Comparison of ENCODE assay signal across 9 mouse cellular contexts in the genomic region with DNA sequence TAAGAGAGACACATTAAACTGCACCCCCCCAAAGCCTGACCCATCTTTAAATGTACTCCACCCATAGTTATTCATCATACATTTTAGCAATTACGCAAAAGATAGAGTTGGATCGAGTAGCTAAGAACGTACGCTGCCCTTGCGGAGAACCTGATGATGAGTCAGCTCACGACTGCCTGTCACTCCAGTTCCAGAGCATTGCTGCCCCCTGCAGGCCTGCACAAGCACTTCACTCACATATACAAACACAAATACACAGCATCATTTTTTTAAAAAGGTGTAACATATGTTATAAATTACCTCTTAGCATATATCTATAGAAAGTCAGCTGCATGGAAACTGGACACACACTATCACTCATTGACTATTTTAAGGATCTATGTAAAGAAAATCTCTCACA. TPM values are rescaled to one million over a fixed set of nuclear protein-coding genes. Genes with fewer than 3 reads are reported as not detected.
DNase-seq lines count a peak whose midpoint lies in the region; ATAC-seq and TF ChIP-seq lines count a peak whose summit lies in the region.
"Had no signal": no experiment of that assay in that cellular context is flagged by ENCODE, and none has a peak within 500 bp of the region (broad histone marks: within the 10 kb centered on the region; RNA-seq: fewer than 3 reads in every experiment).

No protein-coding gene starts in this region.

- no peaks in the 10 kb centered on the region for H3K27me3 ChIP-seq in forebrain, embryonic 11.5 days (ENCODE audit: control insufficient read depth, insufficient read depth, low read length)
- H3K27me3 ChIP-seq in forebrain, embryonic 12.5 days: no peaks in the 10 kb centered on the region
- H3K27me3 ChIP-seq in midbrain, embryonic 14.5 days (ENCODE audit: control insufficient read depth, insufficient read depth, low read length): no peaks in the 10 kb centered on the region
- H3K27me3 ChIP-seq in midbrain, embryonic 16.5 days (ENCODE audit: control insufficient read depth, insufficient read depth, low read depth, low read length): no peaks in the 10 kb centered on the region
- H3K27me3 ChIP-seq in lung, postnatal 0 days (replicated peaks; ENCODE audit: insufficient read depth, low read length): no peaks in the 10 kb centered on the region
- H3K27me3 ChIP-seq in heart, embryonic 10.5 days (ENCODE audit: insufficient read depth, poor library complexity, severe bottlenecking): no peaks in the 10 kb centered on the region

- no peaks in the 10 kb centered on the region for H3K9me3 ChIP-seq in forebrain, embryonic 11.5 days (ENCODE audit: control insufficient read depth, low read length)
- no peaks in the 10 kb centered on the region for H3K9me3 ChIP-seq in forebrain, embryonic 12.5 days
- no peaks in the 10 kb centered on the region for H3K9me3 ChIP-seq in midbrain, embryonic 14.5 days (ENCODE audit: control insufficient read depth, low read length)
- H3K9me3 ChIP-seq in midbrain, embryonic 16.5 days (replicated peaks; ENCODE audit: control insufficient read depth, low read length, poor library complexity, severe bottlenecking): no peaks in the 10 kb centered on the region
- no peaks in the 10 kb centered on the region; the same call in 1 of the 2 replicates for H3K9me3 ChIP-seq in lung, postnatal 0 days (ENCODE audit: low read length)
- H3K9me3 ChIP-seq in heart, embryonic 10.5 days: no peaks in the 10 kb centered on the region

- H3K9ac ChIP-seq in forebrain, embryonic 11.5 days (ENCODE audit: low read length): no peak overlapping the region
- no peak overlapping the region for H3K9ac ChIP-seq in forebrain, embryonic 12.5 days
- H3K9ac ChIP-seq in midbrain, embryonic 14.5 days (replicated peaks; ENCODE audit: low read length): no peak overlapping the region
- no peak overlapping the region for H3K9ac ChIP-seq in midbrain, embryonic 16.5 days (ENCODE audit: low read depth, low read length)
- no peak overlapping the region for H3K9ac ChIP-seq in lung, postnatal 0 days (replicated peaks; ENCODE audit: low read depth)

- WGBS in forebrain, embryonic 11.5 days: 70% methylated on average over 6 of the region's 6 CpGs
- WGBS in forebrain, embryonic 12.5 days: 68% methylated on average over 6 of the region's 6 CpGs
- WGBS in midbrain, embryonic 14.5 days: 69% methylated on average over 6 of the region's 6 CpGs
- WGBS in midbrain, embryonic 16.5 days: 61% methylated on average over 6 of the region's 6 CpGs
- WGBS in lung, postnatal 0 days: 54% methylated on average over 6 of the region's 6 CpGs
- 59% methylated on average over 6 of the region's 6 CpGs for WGBS in heart, embryonic 10.5 days

- H3K36me3 ChIP-seq in forebrain, embryonic 11.5 days (ENCODE audit: control insufficient read depth, insufficient read depth, low read length): no peaks in the 10 kb centered on the region
- H3K36me3 ChIP-seq in forebrain, embryonic 12.5 days (replicated peaks): no peaks in the 10 kb centered on the region
- no peaks in the 10 kb centered on the region for H3K36me3 ChIP-seq in midbrain, embryonic 14.5 days (ENCODE audit: control insufficient read depth, insufficient read depth, low read length)
- no peaks in the 10 kb centered on the region for H3K36me3 ChIP-seq in midbrain, embryonic 16.5 days (ENCODE audit: control insufficient read depth, insufficient read depth, low read length)
- no peaks in the 10 kb centered on the region for H3K36me3 ChIP-seq in lung, postnatal 0 days (ENCODE audit: insufficient read depth, low read length)
- no peaks in the 10 kb centered on the region for H3K36me3 ChIP-seq in heart, embryonic 10.5 days

- no peaks in the 10 kb centered on the region for H3K4me1 ChIP-seq in forebrain, embryonic 11.5 days (replicated peaks; ENCODE audit: control insufficient read depth, insufficient read depth, low read length)
- H3K4me1 ChIP-seq in forebrain, embryonic 12.5 days: no peaks in the 10 kb centered on the region
- no peaks in the 10 kb centered on the region for H3K4me1 ChIP-seq in midbrain, embryonic 14.5 days (ENCODE audit: control insufficient read depth, insufficient read depth, low read length)
- no peaks in the 10 kb centered on the region for H3K4me1 ChIP-seq in midbrain, embryonic 16.5 days (ENCODE audit: control insufficient read depth, insufficient read depth, low read length)
- no peaks in the 10 kb centered on the region for H3K4me1 ChIP-seq in lung, postnatal 0 days (ENCODE audit: insufficient read depth, low read depth, low read length)
- no peaks in the 10 kb centered on the region for H3K4me1 ChIP-seq in heart, embryonic 10.5 days

- no peak overlapping the region for H3K27ac ChIP-seq in forebrain, embryonic 11.5 days (ENCODE audit: low read depth, low read length)
- H3K27ac ChIP-seq in forebrain, embryonic 12.5 days: no peak overlapping the region
- no peak overlapping the region for H3K27ac ChIP-seq in midbrain, embryonic 14.5 days (replicated peaks; ENCODE audit: low read depth, low read length)
- no peak overlapping the region for H3K27ac ChIP-seq in midbrain, embryonic 16.5 days (ENCODE audit: low read length)
- no peak overlapping the region for H3K27ac ChIP-seq in lung, postnatal 0 days (ENCODE audit: low read length)
- H3K27ac ChIP-seq in heart, embryonic 10.5 days: no peak overlapping the region

- ATAC-seq in forebrain, embryonic 11.5 days (replicated peaks; ENCODE audit: low FRiP score): 0 out of 2 replicates have a peak, but pooled peaks have one; percentile 24
- no peak for ATAC-seq in forebrain, embryonic 12.5 days (ENCODE audit: low FRiP score)
- ATAC-seq in midbrain, embryonic 14.5 days (ENCODE audit: low FRiP score, low TSS enrichment): no peak
- ATAC-seq in midbrain, embryonic 16.5 days: no peak
- no peak for ATAC-seq in lung, postnatal 0 days

- H3K4me3 ChIP-seq in forebrain, embryonic 11.5 days (ENCODE audit: low read depth, low read length): no peak overlapping the region
- no peak overlapping the region for H3K4me3 ChIP-seq in forebrain, embryonic 12.5 days (replicated peaks)
- no peak overlapping the region for H3K4me3 ChIP-seq in midbrain, embryonic 14.5 days (replicated peaks; ENCODE audit: low read depth, low read length)
- no peak overlapping the region for H3K4me3 ChIP-seq in midbrain, embryonic 16.5 days (ENCODE audit: low read depth, low read length)
- H3K4me3 ChIP-seq in lung, postnatal 0 days (ENCODE audit: low read depth, low read length): no peak overlapping the region
- H3K4me3 ChIP-seq in heart, embryonic 10.5 days: no peak overlapping the region

- no peak overlapping the region for H3K4me2 ChIP-seq in forebrain, embryonic 11.5 days (ENCODE audit: low read depth, low read length, severe bottlenecking)
- no peak overlapping the region for H3K4me2 ChIP-seq in forebrain, embryonic 12.5 days
- H3K4me2 ChIP-seq in midbrain, embryonic 14.5 days (ENCODE audit: low read length): no peak overlapping the region
- no peak overlapping the region for H3K4me2 ChIP-seq in midbrain, embryonic 16.5 days (ENCODE audit: low read length)
- no peak overlapping the region for H3K4me2 ChIP-seq in lung, postnatal 0 days (replicated peaks; ENCODE audit: low read depth, low read length)

- DNase-seq in forebrain, embryonic 11.5 days (ENCODE audit: low spot score): peak; percentile 61
- DNase-seq in midbrain, embryonic 14.5 days: peak; percentile 8
- peak; percentile 34 for DNase-seq in embryo, embryonic 10.5 days (ENCODE audit: low spot score)
- peak; percentile 11 for DNase-seq in lung, postnatal 0 days (ENCODE audit: low spot score)
- no peak for DNase-seq in spleen, postnatal 4 days (ENCODE audit: low spot score in 2 of 2)
- DNase-seq in heart, embryonic 10.5 days (ENCODE audit: low spot score): no peak

- peak; percentile 42 for TF ChIP-seq CTCF in lung, postnatal 0 days (IDR thresholded peaks at IDR 0.05)

- TF ChIP-seq EP300 in lung, postnatal 0 days (IDR thresholded peaks at IDR 0.05): no peak

RNA-seq across cellular contexts. Expression of a gene that starts 29.9 kb away (rescaled TPM):
- 0.13 and 0.16 TPM in 2 replicates for polyA plus RNA-seq in forebrain, embryonic 11.5 days (2014; fragmentation: Nextera tagmentation; extraction: Ambion mirVana)
- 0.17 and 0.26 TPM in 2 replicates for polyA plus RNA-seq in forebrain, embryonic 12.5 days (2016; fragmentation: Nextera tagmentation; extraction: Ambion mirVana)
- 1.3 TPM in 2 replicates for polyA plus RNA-seq in midbrain, embryonic 14.5 days (2014; fragmentation: Nextera tagmentation; extraction: Ambion mirVana)
- 1.7 TPM in 2 replicates for polyA plus RNA-seq in midbrain, embryonic 16.5 days (2015; fragmentation: Nextera tagmentation; extraction: Ambion mirVana)
- polyA plus RNA-seq in lung, postnatal 0 days (2015; fragmentation: Nextera tagmentation; extraction: Ambion mirVana): 0.07 TPM in 2 replicates
- polyA plus RNA-seq in heart, embryonic 10.5 days (2016; fragmentation: Nextera tagmentation; extraction: Ambion mirVana): 0.20 and 0.33 TPM in 2 replicates
- polyA plus RNA-seq: liver, embryonic 16.5 days had no signal

Comparison
In these comparisons a context has a peak if more than half of its experiments do, and no peak if none do; other contexts are left out.
1. DNase-seq: peak in forebrain, embryonic 11.5 days (single experiment), midbrain, embryonic 14.5 days (single experiment), embryo, embryonic 10.5 days (single experiment) and lung, postnatal 0 days (single experiment); none in spleen, postnatal 4 days (0 of 2) and heart, embryonic 10.5 days (single experiment).